Mouse (Mus musculus) midbrain, embryonic 12.5 days (tissue): ENCODE measurements around the gene Slc12a5. TPM values are rescaled to one million over a fixed set of nuclear protein-coding genes. Genes with fewer than 3 reads are reported as not detected.

Experiments
- ATAC-seq: fragments of 200-750 bp; cut with Nextera tagmentation; 2 replicates; pipeline ENCODE4 v1.8.0; 2017; ENCODE audit warnings: low read depth, moderate TSS enrichment, moderate library complexity; ENCODE audit not compliant: low FRiP score
- H3K27ac ChIP-seq: fragments of 300-500 bp; sonication (generic); replicated peaks from 2 replicates; pipeline ENCODE4 v1.5.1; 2016; ENCODE audit warnings: mild to moderate bottlenecking
- H3K27me3 ChIP-seq: fragments of 300-500 bp; sonication (generic); 2 replicates; pipeline ENCODE4 v1.6.1; 2016; ENCODE audit warnings: mild to moderate bottlenecking
- H3K36me3 ChIP-seq: fragments of 300-500 bp; sonication (generic); 2 replicates; pipeline ENCODE4 v1.6.1; 2016
- H3K4me1 ChIP-seq: fragments of 300-500 bp; sonication (generic); 2 replicates; pipeline ENCODE4 v1.6.1; 2016
- H3K4me2 ChIP-seq: fragments of 300-500 bp; sonication (generic); replicated peaks from 2 replicates; pipeline ENCODE4 v1.6.1; 2016; ENCODE audit warnings: mild to moderate bottlenecking, moderate library complexity
- H3K4me3 ChIP-seq: fragments of 300-500 bp; sonication (generic); 2 replicates; pipeline ENCODE4 v1.5.1; 2016; ENCODE audit warnings: mild to moderate bottlenecking
- H3K9ac ChIP-seq: fragments of 300-500 bp; sonication (generic); replicated peaks from 2 replicates; pipeline ENCODE4 v1.6.1; 2016; ENCODE audit warnings: mild to moderate bottlenecking, moderate library complexity
- H3K9me3 ChIP-seq: fragments of 300-500 bp; sonication (generic); 2 replicates; pipeline ENCODE4 v1.6.1; 2016; ENCODE audit warnings: mild to moderate bottlenecking
- WGBS: fragments of 180-500 bp; shearing (Covaris S2); methylation state at CpG from one replicate; pipeline ENCODE4 v1.1.7; 2016; 5-methylcytosine and 5-hydroxymethylcytosine counted together
- polyA plus RNA-seq: library from polyadenylated mRNA; unstranded; fragments of >200 nt; fragmentation: Nextera tagmentation; extraction: Ambion mirVana; gene quantifications from 2 replicates; pipeline ENCODE4 v1.2.1, GENCODE M21; 2016

The Slc12a5 gene
- polyA plus RNA-seq, 1 experiment from 2014 or later = 8.1 TPM

DNA sequence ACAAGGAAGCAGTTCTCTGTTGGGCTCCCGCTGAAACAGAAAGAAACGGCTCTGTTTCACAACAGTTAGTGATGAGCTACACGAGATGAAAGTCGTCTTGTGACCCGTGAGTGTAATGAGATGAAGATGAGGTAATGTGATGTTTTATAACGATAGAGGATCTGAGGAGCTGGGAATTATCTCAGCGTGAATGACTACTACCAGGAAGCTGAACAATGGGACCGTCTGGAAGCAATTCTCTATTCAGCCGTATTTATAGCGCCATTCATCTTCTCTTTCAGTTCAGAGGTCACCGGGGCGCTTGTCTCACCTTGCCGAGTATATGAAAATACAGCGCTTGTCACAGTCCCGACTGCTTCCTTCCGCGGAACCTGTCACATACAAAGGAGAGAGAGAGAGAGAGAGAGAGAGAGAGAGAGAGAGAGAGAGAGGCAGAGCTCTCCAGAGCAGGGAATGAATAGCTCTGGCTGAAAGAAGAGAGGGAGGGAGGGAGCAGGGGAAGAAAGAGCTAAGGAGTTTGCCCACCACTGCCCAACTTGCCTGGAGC lies 82.6 kb downstream of the Slc12a5 start:
- H3K36me3 ChIP-seq = no peaks in the 10 kb centered on the region
- H3K4me3 ChIP-seq = peak overlapping the region; percentile 18; the same call in 1 of the 2 replicates
- peak overlapping the region; percentile 50 for H3K27ac ChIP-seq
- ATAC-seq = 0 out of 2 replicates have a peak, but pooled peaks have one; percentile 34
- H3K27me3 ChIP-seq = peaks cover 9% of the 10 kb centered on the region; the same call in 1 of the 2 replicates
- H3K9me3 ChIP-seq = no peaks in the 10 kb centered on the region
- WGBS = 3% methylated on average over 17 of the region's 17 CpGs
- H3K4me2 ChIP-seq = peak overlapping the region; percentile 47
- peaks cover 13% of the 10 kb centered on the region for H3K4me1 ChIP-seq
- H3K9ac ChIP-seq = no peak overlapping the region

- no peak overlapping the region for H3K4me3 ChIP-seq
- H3K4me1 ChIP-seq = peaks cover 13% of the 10 kb centered on the region
- no peak for ATAC-seq
- WGBS = 48% methylated on average over 2 of the region's 2 CpGs
- no peaks in the 10 kb centered on the region for H3K9me3 ChIP-seq
- H3K27me3 ChIP-seq = peaks cover 9% of the 10 kb centered on the region; the same call in 1 of the 2 replicates
- H3K36me3 ChIP-seq = no peaks in the 10 kb centered on the region
- H3K4me2 ChIP-seq = no peak overlapping the region
- H3K27ac ChIP-seq = peak overlapping the region; percentile 50
- H3K9ac ChIP-seq = no peak overlapping the region
Observed at GRCm38 (mm10) chr2:165043729-165044128, 83.1 kb downstream of the Slc12a5 start.

DNA sequence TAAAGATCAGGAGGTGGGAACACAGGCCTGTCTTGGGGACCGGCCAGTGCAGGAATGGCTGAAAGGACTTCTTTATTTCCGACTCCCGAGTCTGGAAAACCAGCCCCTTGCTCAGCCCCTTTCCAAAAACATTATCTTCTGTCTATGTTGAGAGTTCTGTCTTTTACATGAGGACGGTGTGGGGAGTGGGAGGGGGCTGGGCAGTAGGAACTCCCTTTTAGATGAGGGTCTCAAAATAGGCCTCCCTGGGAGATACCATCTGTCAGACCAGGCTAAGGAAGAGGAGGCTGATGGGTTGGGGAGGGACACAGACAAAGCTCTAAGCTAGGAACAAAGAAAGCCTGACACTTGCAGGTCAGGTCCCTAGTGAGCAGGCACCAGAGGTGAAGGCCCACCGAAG lies 88.4 kb downstream of the Slc12a5 start:
- no peak overlapping the region for H3K4me2 ChIP-seq
- no peak overlapping the region for H3K9ac ChIP-seq
- ATAC-seq = no peak
- H3K36me3 ChIP-seq = no peaks in the 10 kb centered on the region
- 46% methylated on average over 5 of the region's 5 CpGs for WGBS
- H3K27me3 ChIP-seq = peaks cover 15% of the 10 kb centered on the region; the same call in 1 of the 2 replicates
- H3K9me3 ChIP-seq = no peaks in the 10 kb centered on the region
- no peak overlapping the region for H3K27ac ChIP-seq
- H3K4me3 ChIP-seq = no peak overlapping the region
- H3K4me1 ChIP-seq = peaks cover 10% of the 10 kb centered on the region; the same call in 1 of the 2 replicates

Other genes starting within 250 kb of the Slc12a5 start
- gene Spint5, start 245.5 kb upstream of the Slc12a5 start, polyA plus RNA-seq = not detected in 2 replicates
- 0.93 and 1.1 TPM in 2 replicates for gene Wfdc3, start 214.9 kb upstream of the Slc12a5 start, polyA plus RNA-seq
- gene Dnttip1, start 214.8 kb upstream of the Slc12a5 start, polyA plus RNA-seq = 87.6 and 90.0 TPM in 2 replicates
- 438 and 455 TPM in 2 replicates for gene Ube2c, start 190.9 kb upstream of the Slc12a5 start, polyA plus RNA-seq
- gene Tnnc2, start 180.8 kb upstream of the Slc12a5 start, polyA plus RNA-seq = 0.52 and 0.77 TPM in 2 replicates
- gene Snx21, start 175.0 kb upstream of the Slc12a5 start, polyA plus RNA-seq = 14.4 and 18.3 TPM in 2 replicates
- 13.4 and 16.5 TPM in 2 replicates for gene Acot8, start 155.9 kb upstream of the Slc12a5 start, polyA plus RNA-seq
- 10.8 and 12.1 TPM in 2 replicates for gene Zswim3, start 155.7 kb upstream of the Slc12a5 start, polyA plus RNA-seq
- 23.8 and 25.0 TPM in 2 replicates for gene Zswim1, start 138.1 kb upstream of the Slc12a5 start, polyA plus RNA-seq
- gene Spata25, start 132.3 kb upstream of the Slc12a5 start, polyA plus RNA-seq = 0.24 TPM in 1 of 2 replicates, not detected in the other
- gene Ctsa, start 127.9 kb upstream of the Slc12a5 start, polyA plus RNA-seq = 98.8 and 101 TPM in 2 replicates
- 4.4 and 5.2 TPM in 2 replicates for gene Neurl2, start 127.3 kb upstream of the Slc12a5 start, polyA plus RNA-seq
- gene Pltp, start 103.1 kb upstream of the Slc12a5 start, polyA plus RNA-seq = 90.2 and 113 TPM in 2 replicates
- gene Pcif1, start 81.5 kb upstream of the Slc12a5 start, polyA plus RNA-seq = 87.0 and 96.9 TPM in 2 replicates
- gene Zfp335, start 49.0 kb upstream of the Slc12a5 start, polyA plus RNA-seq = 17.5 and 17.7 TPM in 2 replicates
- gene Mmp9, start 20.0 kb upstream of the Slc12a5 start, polyA plus RNA-seq = 6.2 and 7.5 TPM in 2 replicates
- gene Ncoa5, start 74.1 kb downstream of the Slc12a5 start, polyA plus RNA-seq = 141 and 148 TPM in 2 replicates
- gene Cd40, start 94.8 kb downstream of the Slc12a5 start, polyA plus RNA-seq = 4.8 and 6.8 TPM in 2 replicates
- not detected in 2 replicates for gene 1700025C18Rik, start 129.9 kb downstream of the Slc12a5 start, polyA plus RNA-seq